Mouse (Mus musculus): ENCODE results near the gene Cap1.

GRCm38 (mm10) chr4:122892157-122892556 lies 6.3 kb upstream of the Cap1 start:
- TF ChIP-seq CTCF (IDR thresholded peaks at IDR 0.05; ENCODE audit: extremely low read depth, insufficient read length, insufficient replicate concordance, low read depth, low read length) (no peak), POLR2A (IDR thresholded peaks at IDR 0.05; ENCODE audit: low read depth, low read length) (no peak)

Data from small intestine, adult 2 months (tissue).